Mouse (Mus musculus) B cell, adult 2 months (primary cell): ENCODE measurements around the gene Dcbld1.
A peak's percentile ranks its signal among the peaks of the same experiment; 100 is the strongest.

Experiments
- DNase-seq, 2 experiments: peaks; one replicate each; pipeline ENCODE4 v3.0.0; 2022

The Dcbld1 gene

GRCm38 (mm10) chr10:52309196-52309595 is 75.8 kb downstream of the Dcbld1 start:
- DNase-seq = no peak

GRCm38 (mm10) chr10:52319506-52320286 is 86.3 kb downstream of the Dcbld1 start:
- no peak for DNase-seq

- no peak for DNase-seq
Measured at GRCm38 (mm10) chr10:52321918-52322317, 88.5 kb downstream of the Dcbld1 start.

GRCm38 (mm10) chr10:52331007-52331406 is 97.6 kb downstream of the Dcbld1 start:
- DNase-seq = peak; percentile 57 to 60

GRCm38 (mm10) chr10:52343324-52343723 is 109.9 kb downstream of the Dcbld1 start:
- DNase-seq = peak in 1 of 2 experiments; percentile 5

DNA sequence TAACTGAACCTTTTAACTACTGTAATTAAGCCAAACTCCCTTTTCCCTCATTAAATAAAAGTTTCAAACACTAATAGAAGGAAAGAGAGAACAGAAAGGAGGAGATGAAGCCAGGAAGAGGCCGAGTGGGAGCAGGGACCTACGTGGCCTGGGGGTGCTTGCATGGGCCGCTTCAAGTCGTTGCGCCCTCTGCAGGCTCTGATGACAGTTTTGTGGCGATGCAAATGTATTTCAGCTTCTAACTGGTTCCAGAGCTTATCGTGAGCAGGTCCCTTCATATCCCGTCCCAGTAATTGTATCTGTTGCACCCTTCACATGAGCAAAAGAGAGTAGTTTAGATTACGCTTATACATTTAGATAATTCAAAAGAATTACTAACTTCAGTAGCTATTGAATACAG is 119.8 kb downstream of the Dcbld1 start:
- DNase-seq = no peak

GRCm38 (mm10) chr10:52358467-52358866 is 125.0 kb downstream of the Dcbld1 start, which contains the start of gene Gm26741:
Gm26741 (plus strand) TSS chr10:52358767.
- DNase-seq = no peak

DNA sequence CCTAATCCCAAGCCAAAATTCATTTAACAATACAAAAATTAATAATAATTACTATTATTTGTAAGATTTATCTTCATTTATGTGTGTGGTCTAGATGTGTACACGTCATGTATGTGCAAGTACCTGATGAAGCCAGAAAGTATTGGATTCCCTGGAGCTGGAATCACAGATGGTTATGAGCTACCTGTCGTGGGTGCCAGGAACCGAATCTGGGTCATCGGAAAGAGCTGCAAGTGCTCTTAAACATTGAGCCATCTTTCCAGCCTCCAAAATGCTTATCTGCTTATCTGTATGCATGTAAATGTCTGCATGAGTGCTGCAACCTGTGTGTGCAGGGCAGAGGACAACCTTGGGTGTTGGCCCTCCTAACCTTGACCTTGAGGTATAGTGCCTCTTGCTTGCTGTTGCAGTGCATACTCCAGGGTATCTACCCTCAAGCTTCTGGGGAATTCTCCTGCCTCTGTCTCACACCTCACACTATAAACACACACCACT is 126.9 kb downstream of the Dcbld1 start:
- DNase-seq = no peak

DNA sequence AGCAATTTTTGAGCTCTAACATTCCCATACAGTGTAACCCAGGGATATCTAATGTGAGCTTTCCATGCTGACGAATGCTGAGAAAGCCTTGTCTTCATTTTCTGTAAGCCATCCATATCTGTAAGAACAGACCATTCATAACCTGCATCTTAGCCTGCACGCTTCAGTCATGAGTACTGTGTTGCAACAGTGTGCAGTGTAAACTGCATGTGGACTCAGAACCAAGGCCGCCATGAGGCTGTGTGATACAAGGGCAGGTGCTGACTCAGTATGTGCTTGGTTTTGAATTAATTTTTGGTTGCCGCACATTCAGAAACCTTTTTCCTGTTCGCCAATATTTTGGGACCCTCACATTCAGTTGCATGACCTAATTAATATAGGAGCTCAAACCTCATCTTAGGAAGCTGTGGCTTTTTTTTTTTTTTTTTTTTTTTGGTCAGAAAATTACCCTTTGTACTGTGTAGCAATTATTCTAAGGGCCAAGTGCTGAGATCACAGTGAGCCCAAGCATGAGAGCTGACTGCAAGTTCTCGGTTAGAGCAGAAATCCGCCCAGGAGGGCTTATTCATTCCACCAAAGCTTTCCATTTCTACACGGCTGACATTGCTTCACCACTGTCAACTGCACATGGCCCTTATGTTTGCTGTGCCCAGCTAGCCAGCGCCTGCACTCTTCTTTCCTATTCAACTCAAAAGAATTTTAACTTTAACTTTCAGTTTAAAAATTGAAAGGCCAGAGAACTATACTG is 127.6 kb downstream of the Dcbld1 start:
- no peak for DNase-seq

DNA sequence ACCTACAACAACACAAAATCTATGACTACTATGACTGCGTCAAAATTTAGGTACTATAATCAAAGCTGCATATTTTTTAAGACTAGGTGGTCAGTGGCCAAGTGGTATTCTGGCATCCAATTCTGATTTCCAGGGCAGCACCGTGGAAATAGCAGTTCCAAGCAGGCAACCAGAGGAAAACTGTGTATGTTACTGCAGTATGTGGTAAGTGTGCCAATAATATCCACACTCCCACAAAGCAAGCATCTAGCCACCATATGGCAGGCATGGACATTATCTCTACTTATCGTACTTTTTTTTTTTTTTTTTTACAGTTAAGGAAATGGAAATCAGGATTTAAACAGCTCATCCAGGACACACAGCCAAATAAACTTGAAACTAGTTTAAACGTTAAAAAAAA is 135.0 kb downstream of the Dcbld1 start:
- no peak for DNase-seq
